Mouse (Mus musculus) stomach, embryonic 16.5 days (tissue): ENCODE data around the gene Pygm. TPM values are rescaled to one million over a fixed set of nuclear protein-coding genes. Genes with fewer than 3 reads are reported as not detected.

Experiments used
- ATAC-seq: fragments of 200-750 bp; cut with Nextera tagmentation; 2 replicates; pipeline ENCODE4 v1.8.0; 2017; ENCODE audit warnings: moderate number of reproducible peaks, moderate TSS enrichment; ENCODE audit not compliant: insufficient read depth, low FRiP score
- H3K27ac ChIP-seq: fragments of 300-500 bp; sonication (generic); 2 replicates; pipeline ENCODE4 v1.5.1; 2014; ENCODE audit warnings: low read length
- H3K27me3 ChIP-seq: fragments of 300-500 bp; sonication (generic); 2 replicates; pipeline ENCODE4 v1.6.1; 2014; ENCODE audit warnings: low read length, control low read depth, mixed read lengths; ENCODE audit not compliant: control insufficient read depth, insufficient read depth
- H3K36me3 ChIP-seq: fragments of 300-500 bp; sonication (generic); 2 replicates; pipeline ENCODE4 v1.6.1; 2014; ENCODE audit warnings: low read length; ENCODE audit not compliant: control insufficient read depth, insufficient read depth
- H3K4me1 ChIP-seq: fragments of 300-500 bp; sonication (generic); 2 replicates; pipeline ENCODE4 v1.6.1; 2014; ENCODE audit warnings: low read length, control low read depth, mixed read lengths; ENCODE audit not compliant: control insufficient read depth, insufficient read depth
- H3K4me2 ChIP-seq: fragments of 300-500 bp; sonication (generic); 2 replicates; pipeline ENCODE4 v1.6.1; 2014; ENCODE audit warnings: low read depth, low read length, mixed read lengths
- H3K4me3 ChIP-seq: fragments of 300-500 bp; sonication (generic); replicated peaks from 2 replicates; pipeline ENCODE4 v1.5.1; 2014; ENCODE audit warnings: mild to moderate bottlenecking, low read length
- H3K9ac ChIP-seq: fragments of 300-500 bp; sonication (generic); 2 replicates; pipeline ENCODE4 v1.6.1; 2014; ENCODE audit warnings: low read length
- H3K9me3 ChIP-seq: fragments of 300-500 bp; sonication (generic); replicated peaks from 2 replicates; pipeline ENCODE4 v1.6.1; 2016; ENCODE audit warnings: low read length, control low read depth; ENCODE audit not compliant: control insufficient read depth
- whole genome bisulfite sequencing: fragments of 180-500 bp; shearing (Covaris S2); extraction: QIAGEN DNeasy Blood & Tissue Kit; methylation state at CpG from one replicate; pipeline ENCODE4 v1.1.7; 2014; 5-methylcytosine and 5-hydroxymethylcytosine counted together
- polyA plus RNA-seq: library from polyadenylated mRNA; unstranded; fragments of >200 nt; fragmentation: Nextera tagmentation; extraction: Ambion mirVana; gene quantifications from 2 replicates; pipeline ENCODE4 v1.2.1, GENCODE M21; 2015

Gene Pygm
- polyA plus RNA-seq, 1 experiment from 2014 or later, result 55.0 TPM

DNA sequence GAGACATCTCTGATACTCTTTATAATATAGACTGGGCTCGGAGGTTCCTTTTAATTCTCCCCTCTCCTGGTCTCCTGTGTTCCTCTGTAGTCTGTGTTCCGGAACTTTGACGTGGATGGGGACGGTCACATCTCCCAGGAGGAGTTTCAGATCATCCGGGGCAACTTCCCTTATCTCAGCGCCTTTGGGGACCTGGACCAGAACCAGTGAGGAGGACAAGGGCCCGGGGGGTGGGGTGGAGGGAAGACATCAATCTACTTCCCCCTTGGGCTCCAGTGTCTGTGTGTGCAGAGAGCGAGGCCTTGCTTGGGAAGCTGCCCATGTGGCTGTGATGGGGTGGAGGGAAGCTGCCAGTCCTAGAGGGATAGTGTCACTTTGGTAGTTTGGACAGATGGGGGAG is 24.6 kb downstream of the Pygm start:
- Histone ChIP-seq H3K4me1 (no peaks in the 10 kb centered on the region), H3K9me3 (no peaks in the 10 kb centered on the region), H3K27me3 (no peaks in the 10 kb centered on the region), H3K36me3 (no peaks in the 10 kb centered on the region), H3K4me3 (no peak overlapping the region), H3K4me2 (no peak overlapping the region), H3K27ac (no peak overlapping the region), H3K9ac (no peak overlapping the region)
- 75% methylated on average over 8 of the region's 8 CpGs for WGBS
- no peak for ATAC-seq

DNA sequence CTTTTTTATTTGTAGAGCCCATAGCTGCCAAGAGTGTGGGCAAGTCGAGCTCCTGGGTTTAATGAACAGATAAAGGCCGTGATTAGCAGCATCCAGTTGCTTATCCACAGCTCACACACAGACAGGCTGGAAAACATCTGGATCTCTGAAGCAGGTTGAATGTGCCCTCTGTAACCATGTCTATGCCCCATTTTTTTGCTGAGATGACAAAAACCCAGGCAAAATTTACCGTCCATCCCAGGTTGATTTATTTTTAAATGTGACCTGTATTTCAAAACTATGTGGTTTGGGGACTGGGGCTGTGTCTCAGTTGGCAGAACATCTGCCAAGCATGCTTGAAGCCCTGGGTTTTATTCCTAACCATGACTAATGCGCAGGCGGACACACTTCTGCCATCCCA is 25.0 kb downstream of the Pygm start:
- Histone ChIP-seq H3K27ac (no peak overlapping the region), H3K27me3 (no peaks in the 10 kb centered on the region), H3K9ac (no peak overlapping the region), H3K4me3 (no peak overlapping the region), H3K36me3 (no peaks in the 10 kb centered on the region), H3K9me3 (no peaks in the 10 kb centered on the region), H3K4me1 (no peaks in the 10 kb centered on the region), H3K4me2 (no peak overlapping the region)
- ATAC-seq, result no peak
- WGBS, result 79% methylated on average over 5 of the region's 5 CpGs

DNA sequence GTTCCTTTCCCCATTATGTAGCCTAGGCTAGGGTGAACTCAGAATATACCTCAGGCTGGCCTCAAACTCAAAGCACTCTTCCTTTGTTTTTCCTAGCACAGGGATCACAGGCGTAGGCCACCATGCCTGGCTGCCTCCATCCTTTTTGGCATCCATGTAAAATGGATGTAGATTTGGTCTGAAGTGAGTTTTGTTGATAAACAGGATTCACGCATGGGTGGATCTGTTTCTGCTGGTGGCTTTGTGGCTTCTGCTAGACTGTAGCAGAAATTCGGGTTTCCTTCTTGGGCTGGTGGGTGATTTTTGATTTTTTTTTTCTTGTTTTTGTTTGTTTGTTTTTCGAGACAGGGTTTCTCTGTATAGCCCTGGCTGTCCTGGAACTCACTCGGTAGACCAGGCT is 25.7 kb downstream of the Pygm start:
- H3K4me2 ChIP-seq, result no peak overlapping the region
- 71% methylated on average over 5 of the region's 5 CpGs for WGBS
- no peaks in the 10 kb centered on the region for H3K4me1 ChIP-seq
- no peak overlapping the region for H3K27ac ChIP-seq
- no peaks in the 10 kb centered on the region for H3K9me3 ChIP-seq
- H3K27me3 ChIP-seq, result no peaks in the 10 kb centered on the region; the same call in 1 of the 2 replicates
- H3K9ac ChIP-seq, result no peak overlapping the region
- H3K4me3 ChIP-seq, result no peak overlapping the region
- H3K36me3 ChIP-seq, result no peaks in the 10 kb centered on the region
- ATAC-seq, result no peak

DNA sequence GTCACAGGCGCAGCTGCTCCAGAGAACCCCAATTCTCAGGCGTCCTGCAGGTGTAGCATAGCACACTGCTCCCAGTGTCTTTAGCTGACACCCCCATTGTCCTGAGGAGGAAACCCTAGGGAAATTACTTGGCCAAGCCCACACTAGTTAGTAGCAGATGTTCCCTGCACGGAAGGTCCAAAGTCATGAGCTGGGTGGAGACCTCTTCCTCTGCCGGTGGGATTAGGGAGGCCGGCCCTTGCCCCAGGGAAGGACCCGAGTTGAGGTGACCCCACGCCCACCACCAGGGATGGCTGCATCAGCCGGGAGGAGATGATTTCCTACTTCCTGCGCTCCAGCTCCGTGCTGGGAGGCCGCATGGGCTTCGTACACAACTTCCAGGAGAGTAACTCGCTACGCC is 28.6 kb downstream of the Pygm start:
- no peak overlapping the region for H3K4me2 ChIP-seq
- H3K9ac ChIP-seq, result no peak overlapping the region
- H3K4me3 ChIP-seq, result no peak overlapping the region
- peaks cover 7% of the 10 kb centered on the region; the same call in 1 of the 2 replicates for H3K4me1 ChIP-seq
- WGBS, result 68% methylated on average over 14 of the region's 14 CpGs
- no peaks in the 10 kb centered on the region; the same call in 1 of the 2 replicates for H3K27me3 ChIP-seq
- ATAC-seq, result no peak
- H3K9me3 ChIP-seq, result no peaks in the 10 kb centered on the region
- H3K27ac ChIP-seq, result no peak overlapping the region
- no peaks in the 10 kb centered on the region for H3K36me3 ChIP-seq

DNA sequence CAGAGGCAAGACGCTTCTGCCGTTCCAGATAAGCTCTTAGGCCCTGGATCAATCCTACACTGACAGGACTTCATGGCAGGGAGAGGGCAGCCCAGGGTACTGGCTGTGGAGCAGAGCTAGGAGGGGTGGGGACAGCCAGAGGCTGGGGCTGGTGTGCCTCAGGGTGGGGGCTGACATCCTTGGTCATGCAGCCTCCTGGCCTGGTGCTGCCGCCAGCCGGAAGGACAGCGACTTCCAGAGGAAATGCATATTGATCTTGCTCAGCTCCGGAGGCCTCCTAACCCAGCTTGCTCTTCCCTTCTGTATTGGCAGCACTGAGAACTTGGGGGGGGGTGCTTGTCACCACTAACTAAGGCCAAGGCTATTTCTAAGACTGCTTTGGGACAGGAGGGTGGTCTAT is 31.3 kb downstream of the Pygm start:
- H3K36me3 ChIP-seq, result no peaks in the 10 kb centered on the region
- peaks cover 20% of the 10 kb centered on the region for H3K27me3 ChIP-seq
- no peak overlapping the region for H3K4me3 ChIP-seq
- no peak overlapping the region for H3K4me2 ChIP-seq
- peaks cover 7% of the 10 kb centered on the region; the same call in 1 of the 2 replicates for H3K4me1 ChIP-seq
- 41% methylated on average over 6 of the region's 6 CpGs for WGBS
- H3K9me3 ChIP-seq, result no peaks in the 10 kb centered on the region
- H3K9ac ChIP-seq, result no peak overlapping the region
- no peak for ATAC-seq
- H3K27ac ChIP-seq, result no peak overlapping the region

DNA sequence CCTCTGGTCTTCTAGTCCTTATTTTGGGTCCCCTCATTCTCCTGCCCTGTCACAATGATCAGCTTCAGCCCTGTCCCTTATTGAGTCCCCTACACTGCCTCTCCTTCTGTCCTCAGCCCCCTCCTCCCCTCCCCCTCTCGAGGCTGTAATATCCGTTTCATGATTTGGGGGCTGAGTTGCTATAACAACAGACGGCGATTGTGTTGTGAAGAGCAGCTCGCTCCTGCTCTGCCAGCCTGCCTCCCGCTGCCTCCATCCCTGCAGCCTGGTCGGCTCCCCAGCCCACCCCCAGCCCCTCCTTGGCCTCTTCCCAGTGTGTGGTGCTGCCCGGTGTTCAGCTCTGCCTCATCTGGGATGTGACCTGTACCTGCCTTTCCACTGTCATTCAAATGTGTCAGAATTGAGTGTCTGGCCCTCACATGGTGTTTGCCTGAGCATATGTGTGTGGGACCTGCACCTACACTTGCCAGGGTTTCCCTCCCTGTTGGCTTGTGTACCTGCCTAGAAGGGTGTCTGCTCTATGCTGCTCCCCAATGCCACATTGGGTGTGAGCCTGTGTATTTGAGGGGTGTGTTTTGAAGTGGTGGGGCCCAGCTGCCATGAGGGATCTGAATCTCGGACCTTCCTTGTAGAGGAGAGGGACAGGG is 32.0 kb downstream of the Pygm start:
- Histone ChIP-seq H3K9ac (no peak overlapping the region), H3K27me3 (peaks cover 28% of the 10 kb centered on the region), H3K4me3 (no peak overlapping the region), H3K4me2 (no peak overlapping the region), H3K4me1 (peaks cover 7% of the 10 kb centered on the region; the same call in 1 of the 2 replicates), H3K9me3 (no peaks in the 10 kb centered on the region), H3K27ac (no peak overlapping the region), H3K36me3 (no peaks in the 10 kb centered on the region)
- ATAC-seq, result no peak
- WGBS, result 14% methylated on average over 9 of the region's 9 CpGs

DNA sequence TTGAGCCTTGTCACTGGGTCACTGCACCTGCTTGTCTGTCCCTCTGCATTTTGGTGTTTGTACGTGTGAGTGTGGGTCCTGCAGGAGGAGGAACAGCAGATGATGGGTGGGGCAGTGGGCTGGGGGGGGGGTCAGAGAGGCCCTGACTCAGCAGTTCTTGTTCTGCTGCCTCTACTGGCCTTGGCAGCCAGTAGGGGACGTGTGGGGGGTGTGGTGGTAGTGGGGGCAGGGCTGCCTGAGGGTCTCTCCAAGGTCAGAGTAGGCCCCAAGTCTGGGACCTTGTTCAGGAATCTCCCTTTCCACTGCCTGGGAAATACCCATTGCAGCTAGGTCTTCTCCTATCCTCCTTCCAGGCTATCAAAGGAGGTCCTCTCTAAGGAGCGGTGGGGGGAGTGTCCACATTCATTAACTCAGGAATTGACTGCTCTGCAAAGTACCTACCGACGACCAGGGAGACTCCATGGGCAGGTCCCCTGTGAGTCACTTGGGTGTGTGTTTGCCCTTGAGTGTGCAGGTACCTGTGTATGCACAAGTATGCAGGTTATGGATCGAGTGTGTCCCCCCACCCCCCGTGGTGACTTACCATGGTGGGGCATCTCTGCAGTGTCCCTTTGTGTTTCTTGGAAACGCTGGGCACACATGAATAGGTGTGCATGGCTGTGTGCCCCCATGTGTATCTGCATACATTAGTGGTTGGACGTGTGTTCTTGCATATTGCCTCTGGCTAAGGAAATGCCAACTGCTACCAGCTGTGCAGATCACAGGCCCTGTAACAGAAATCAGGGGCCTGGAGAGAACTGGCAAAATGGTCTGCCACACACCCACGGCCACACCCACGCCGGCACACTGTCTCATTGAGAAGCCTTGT is 32.9 kb downstream of the Pygm start:
- Histone ChIP-seq H3K27me3 (peaks cover 31% of the 10 kb centered on the region), H3K4me2 (no peak overlapping the region), H3K4me1 (peaks cover 7% of the 10 kb centered on the region; the same call in 1 of the 2 replicates), H3K36me3 (no peaks in the 10 kb centered on the region), H3K9me3 (no peaks in the 10 kb centered on the region), H3K4me3 (no peak overlapping the region), H3K9ac (no peak overlapping the region), H3K27ac (no peak overlapping the region)
- ATAC-seq, result peak; percentile 38; the same call in 1 of the 2 replicates
- 63% methylated on average over 12 of the region's 12 CpGs for WGBS

DNA sequence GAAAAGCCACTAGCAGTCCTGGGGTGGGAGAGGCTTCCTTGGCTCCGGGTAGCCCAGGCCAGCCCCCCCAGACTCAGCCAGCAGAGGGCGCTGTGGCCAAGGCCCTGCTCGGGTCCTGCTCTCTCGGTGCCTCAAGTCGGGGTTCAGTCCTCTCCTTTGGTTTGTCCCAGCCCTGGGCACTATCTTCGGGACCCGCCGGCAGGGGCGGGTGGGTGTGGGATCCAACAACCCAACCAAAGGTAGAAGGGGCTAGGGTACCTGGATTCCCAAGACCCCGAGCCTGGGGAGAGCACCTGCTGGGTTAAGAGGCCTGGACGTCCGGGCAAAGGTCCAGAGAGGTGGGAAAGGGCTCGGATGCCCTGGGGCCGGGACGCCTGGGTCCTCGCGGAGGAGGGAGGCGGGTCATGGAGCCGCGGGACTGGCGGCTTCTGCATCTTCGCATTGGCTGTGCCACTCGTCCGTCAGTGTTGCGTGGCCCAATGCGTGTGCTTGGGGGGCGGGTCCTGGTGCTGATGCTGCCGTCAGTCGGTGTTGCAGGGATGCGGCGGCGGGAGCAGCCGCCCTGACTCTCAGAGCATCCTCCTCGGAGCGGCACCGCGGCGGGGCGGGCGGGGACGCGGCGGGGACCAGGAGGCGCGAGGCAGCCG is 34.2 kb downstream of the Pygm start, which contains the start of gene Nrxn2:
Gene Nrxn2 (plus strand): TSS at position 499 of the 647 bp plus-strand sequence.
- peak within 1 kb of the TSS; percentile 55 for H3K4me3 ChIP-seq
- H3K9me3 ChIP-seq, result no peaks in the 10 kb centered on the region
- peaks cover 7% of the 10 kb centered on the region; the same call in 1 of the 2 replicates for H3K4me1 ChIP-seq
- WGBS, result 1% methylated on average over 46 of the region's 46 CpGs
- H3K27ac ChIP-seq, result no peak within 1 kb of the TSS
- no peaks in the 10 kb centered on the region for H3K36me3 ChIP-seq
- ATAC-seq, result peak; percentile 87
- H3K9ac ChIP-seq, result peak within 1 kb of the TSS; percentile 64
- peak within 1 kb of the TSS; percentile 98 for H3K4me2 ChIP-seq
- H3K27me3 ChIP-seq, result peaks cover 32% of the 10 kb centered on the region
